Mouse (Mus musculus): ENCODE results near the gene Ube4a. TPM values are rescaled to one million over a fixed set of nuclear protein-coding genes. Genes with fewer than 3 reads are reported as not detected.

Gene Ube4a
- polyA plus RNA-seq, 1 experiment from 2014 or later: 52.8 TPM

DNA sequence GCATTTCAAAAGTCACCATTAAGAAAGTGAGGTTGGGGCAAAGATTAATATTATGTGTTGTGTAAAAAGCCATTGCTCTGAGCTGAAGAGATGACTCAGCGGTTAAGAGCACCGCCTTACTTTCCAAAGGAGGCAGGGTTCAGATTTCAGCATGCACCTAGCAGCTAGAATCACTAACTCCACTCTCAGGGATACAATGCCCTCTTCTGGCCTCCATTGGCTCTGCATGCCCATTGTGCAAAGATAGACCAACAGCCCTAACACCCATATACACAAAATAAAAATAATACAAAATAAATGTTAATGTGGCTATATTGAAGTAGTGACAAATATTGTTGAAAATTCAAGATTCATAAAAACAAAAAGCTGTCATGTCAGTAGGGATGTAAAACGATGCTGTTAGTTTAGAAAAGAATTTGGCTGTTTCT lies 1.4 kb upstream of the Ube4a start:
- 26% methylated on average over 3 of the region's 3 CpGs for WGBS
- peaks cover 10% of the 10 kb centered on the region for H3K4me1 ChIP-seq (ENCODE audit: control insufficient read depth, insufficient read depth, low read length)
- no peak overlapping the region for H3K4me2 ChIP-seq (ENCODE audit: low read depth, low read length)
- no peaks in the 10 kb centered on the region for H3K27me3 ChIP-seq (ENCODE audit: control insufficient read depth, insufficient read depth, low read length)
- H3K9ac ChIP-seq (replicated peaks; ENCODE audit: low read depth, low read length): no peak overlapping the region
- H3K36me3 ChIP-seq (ENCODE audit: control insufficient read depth, insufficient read depth, low read length): peaks cover 6% of the 10 kb centered on the region; the same call in 1 of the 2 replicates
- ATAC-seq (ENCODE audit: low read depth): 0 out of 2 replicates have a peak, but pooled peaks have one; percentile 12
- H3K27ac ChIP-seq (ENCODE audit: low read depth, low read length): no peak overlapping the region
- no peak overlapping the region for H3K4me3 ChIP-seq (ENCODE audit: low read depth, low read length)
- no peaks in the 10 kb centered on the region for H3K9me3 ChIP-seq (ENCODE audit: control insufficient read depth, low read length)

GRCm38 (mm10) chr9:44965833-44966466 lies 550 bp upstream of the Ube4a start:
- H3K27ac ChIP-seq (ENCODE audit: low read depth, low read length): no peak overlapping the region
- H3K9ac ChIP-seq (replicated peaks; ENCODE audit: low read depth, low read length): no peak overlapping the region
- H3K36me3 ChIP-seq (ENCODE audit: control insufficient read depth, insufficient read depth, low read length): peaks cover 7% of the 10 kb centered on the region; the same call in 1 of the 2 replicates
- H3K4me1 ChIP-seq (ENCODE audit: control insufficient read depth, insufficient read depth, low read length): peaks cover 10% of the 10 kb centered on the region
- 13% methylated on average over 10 of the region's 10 CpGs for WGBS
- peak overlapping the region; percentile 45 for H3K4me2 ChIP-seq (ENCODE audit: low read depth, low read length)
- no peaks in the 10 kb centered on the region for H3K9me3 ChIP-seq (ENCODE audit: control insufficient read depth, low read length)
- peak; percentile 42; the same call in 1 of the 2 replicates for ATAC-seq (ENCODE audit: low read depth)
- H3K27me3 ChIP-seq (ENCODE audit: control insufficient read depth, insufficient read depth, low read length): no peaks in the 10 kb centered on the region
- H3K4me3 ChIP-seq (ENCODE audit: low read depth, low read length): peak overlapping the region; percentile 87

- H3K27ac ChIP-seq (ENCODE audit: low read depth, low read length): no peak overlapping the region
- no peaks in the 10 kb centered on the region for H3K27me3 ChIP-seq (ENCODE audit: control insufficient read depth, insufficient read depth, low read length)
- 90% methylated on average over 3 of the region's 3 CpGs for WGBS
- H3K4me2 ChIP-seq (ENCODE audit: low read depth, low read length): no peak overlapping the region
- no peak overlapping the region for H3K9ac ChIP-seq (replicated peaks; ENCODE audit: low read depth, low read length)
- H3K9me3 ChIP-seq (ENCODE audit: control insufficient read depth, low read length): no peaks in the 10 kb centered on the region
- H3K4me3 ChIP-seq (ENCODE audit: low read depth, low read length): no peak overlapping the region
- H3K36me3 ChIP-seq (ENCODE audit: control insufficient read depth, insufficient read depth, low read length): peaks cover 65% of the 10 kb centered on the region
- ATAC-seq (ENCODE audit: low read depth): no peak
- H3K4me1 ChIP-seq (ENCODE audit: control insufficient read depth, insufficient read depth, low read length): no peaks in the 10 kb centered on the region
Measured at GRCm38 (mm10) chr9:44954432-44954831, 11.0 kb downstream of the Ube4a start.

- ATAC-seq (ENCODE audit: low read depth): no peak
- Histone ChIP-seq H3K4me2 (ENCODE audit: low read depth, low read length) (no peak overlapping the region), H3K4me1 (ENCODE audit: control insufficient read depth, insufficient read depth, low read length) (no peaks in the 10 kb centered on the region), H3K36me3 (ENCODE audit: control insufficient read depth, insufficient read depth, low read length) (peaks cover 66% of the 10 kb centered on the region), H3K27ac (ENCODE audit: low read depth, low read length) (no peak overlapping the region), H3K4me3 (ENCODE audit: low read depth, low read length) (no peak overlapping the region), H3K27me3 (ENCODE audit: control insufficient read depth, insufficient read depth, low read length) (no peaks in the 10 kb centered on the region), H3K9me3 (ENCODE audit: control insufficient read depth, low read length) (no peaks in the 10 kb centered on the region), H3K9ac (replicated peaks; ENCODE audit: low read depth, low read length) (no peak overlapping the region)
- WGBS: 96% methylated on average over 5 of the region's 5 CpGs
Measured at GRCm38 (mm10) chr9:44947836-44948235, 17.6 kb downstream of the Ube4a start.

- Histone ChIP-seq H3K4me3 (ENCODE audit: low read depth, low read length) (no peak overlapping the region), H3K9ac (replicated peaks; ENCODE audit: low read depth, low read length) (no peak overlapping the region), H3K27ac (ENCODE audit: low read depth, low read length) (no peak overlapping the region), H3K4me2 (ENCODE audit: low read depth, low read length) (no peak overlapping the region), H3K27me3 (ENCODE audit: control insufficient read depth, insufficient read depth, low read length) (no peaks in the 10 kb centered on the region), H3K36me3 (ENCODE audit: control insufficient read depth, insufficient read depth, low read length) (peaks cover 60% of the 10 kb centered on the region), H3K9me3 (ENCODE audit: control insufficient read depth, low read length) (no peaks in the 10 kb centered on the region), H3K4me1 (ENCODE audit: control insufficient read depth, insufficient read depth, low read length) (no peaks in the 10 kb centered on the region)
- 97% methylated on average over 7 of the region's 7 CpGs for WGBS
- ATAC-seq (ENCODE audit: low read depth): no peak
Measured at GRCm38 (mm10) chr9:44946185-44946695, 19.2 kb downstream of the Ube4a start.

GRCm38 (mm10) chr9:44942421-44942820 lies 23.0 kb downstream of the Ube4a start:
- H3K4me3 ChIP-seq (ENCODE audit: low read depth, low read length): no peak overlapping the region
- H3K27me3 ChIP-seq (ENCODE audit: control insufficient read depth, insufficient read depth, low read length): no peaks in the 10 kb centered on the region
- H3K9me3 ChIP-seq (ENCODE audit: control insufficient read depth, low read length): no peaks in the 10 kb centered on the region
- H3K9ac ChIP-seq (replicated peaks; ENCODE audit: low read depth, low read length): no peak overlapping the region
- ATAC-seq (ENCODE audit: low read depth): no peak
- H3K27ac ChIP-seq (ENCODE audit: low read depth, low read length): no peak overlapping the region
- no peaks in the 10 kb centered on the region for H3K4me1 ChIP-seq (ENCODE audit: control insufficient read depth, insufficient read depth, low read length)
- no peak overlapping the region for H3K4me2 ChIP-seq (ENCODE audit: low read depth, low read length)
- H3K36me3 ChIP-seq (ENCODE audit: control insufficient read depth, insufficient read depth, low read length): peaks cover 51% of the 10 kb centered on the region
- WGBS: 97% methylated on average over 4 of the region's 4 CpGs

GRCm38 (mm10) chr9:44941756-44942155 lies 23.6 kb downstream of the Ube4a start:
- no peak overlapping the region for H3K4me3 ChIP-seq (ENCODE audit: low read depth, low read length)
- H3K9me3 ChIP-seq (ENCODE audit: control insufficient read depth, low read length): no peaks in the 10 kb centered on the region
- peaks cover 51% of the 10 kb centered on the region for H3K36me3 ChIP-seq (ENCODE audit: control insufficient read depth, insufficient read depth, low read length)
- H3K9ac ChIP-seq (replicated peaks; ENCODE audit: low read depth, low read length): no peak overlapping the region
- no peak overlapping the region for H3K4me2 ChIP-seq (ENCODE audit: low read depth, low read length)
- H3K27ac ChIP-seq (ENCODE audit: low read depth, low read length): no peak overlapping the region
- 83% methylated on average over 4 of the region's 4 CpGs for WGBS
- no peaks in the 10 kb centered on the region for H3K27me3 ChIP-seq (ENCODE audit: control insufficient read depth, insufficient read depth, low read length)
- no peaks in the 10 kb centered on the region for H3K4me1 ChIP-seq (ENCODE audit: control insufficient read depth, insufficient read depth, low read length)
- ATAC-seq (ENCODE audit: low read depth): no peak

GRCm38 (mm10) chr9:44921543-44921942 lies 43.9 kb downstream of the Ube4a start:
- 70% methylated on average over 2 of the region's 2 CpGs for WGBS
- Histone ChIP-seq H3K36me3 (ENCODE audit: control insufficient read depth, insufficient read depth, low read length) (peaks cover 4% of the 10 kb centered on the region; the same call in 1 of the 2 replicates), H3K9me3 (ENCODE audit: control insufficient read depth, low read length) (no peaks in the 10 kb centered on the region), H3K27me3 (ENCODE audit: control insufficient read depth, insufficient read depth, low read length) (no peaks in the 10 kb centered on the region), H3K4me3 (ENCODE audit: low read depth, low read length) (peak overlapping the region; percentile 66), H3K4me1 (ENCODE audit: control insufficient read depth, insufficient read depth, low read length) (peaks cover 8% of the 10 kb centered on the region; the same call in 1 of the 2 replicates), H3K27ac (ENCODE audit: low read depth, low read length) (peak overlapping the region; percentile 86), H3K9ac (replicated peaks; ENCODE audit: low read depth, low read length) (peak overlapping the region; percentile 84; the same call in 1 of the 2 replicates), H3K4me2 (ENCODE audit: low read depth, low read length) (peak overlapping the region; percentile 59)
- no peak for ATAC-seq (ENCODE audit: low read depth)

GRCm38 (mm10) chr9:44921123-44921468 lies 44.3 kb downstream of the Ube4a start:
- peak overlapping the region; percentile 59 for H3K4me2 ChIP-seq (ENCODE audit: low read depth, low read length)
- peaks cover 4% of the 10 kb centered on the region; the same call in 1 of the 2 replicates for H3K36me3 ChIP-seq (ENCODE audit: control insufficient read depth, insufficient read depth, low read length)
- peak overlapping the region; percentile 84 for H3K9ac ChIP-seq (replicated peaks; ENCODE audit: low read depth, low read length)
- ATAC-seq (ENCODE audit: low read depth): peak; percentile 88
- 2% methylated on average over 8 of the region's 8 CpGs for WGBS
- peak overlapping the region; percentile 66 for H3K4me3 ChIP-seq (ENCODE audit: low read depth, low read length)
- no peaks in the 10 kb centered on the region for H3K27me3 ChIP-seq (ENCODE audit: control insufficient read depth, insufficient read depth, low read length)
- H3K9me3 ChIP-seq (ENCODE audit: control insufficient read depth, low read length): no peaks in the 10 kb centered on the region
- H3K27ac ChIP-seq (ENCODE audit: low read depth, low read length): peak overlapping the region; percentile 86
- peaks cover 8% of the 10 kb centered on the region; the same call in 1 of the 2 replicates for H3K4me1 ChIP-seq (ENCODE audit: control insufficient read depth, insufficient read depth, low read length)

All from neural tube, embryonic 14.5 days (tissue).